Mouse (Mus musculus) testis, adult 2 months (tissue): ENCODE results near the gene Prpf40a.

Source experiments
- CTCF ChIP-seq: fragments of 200-500 bp; IDR thresholded peaks from 2 replicates; pipeline ENCODE4 v1.5.1; 2012; ENCODE audit warnings: low read depth, mild to moderate bottlenecking, inconsistent platforms, low read length, moderate library complexity; ENCODE audit not compliant: control insufficient read depth, insufficient read depth, insufficient replicate concordance
- POLR2A ChIP-seq: fragments of 200-500 bp; IDR thresholded peaks from 2 replicates; pipeline ENCODE4 v1.6.1; 2012; ENCODE audit warnings: low read depth, mild to moderate bottlenecking, inconsistent platforms, low read length, moderate library complexity; ENCODE audit not compliant: control insufficient read depth

DNA sequence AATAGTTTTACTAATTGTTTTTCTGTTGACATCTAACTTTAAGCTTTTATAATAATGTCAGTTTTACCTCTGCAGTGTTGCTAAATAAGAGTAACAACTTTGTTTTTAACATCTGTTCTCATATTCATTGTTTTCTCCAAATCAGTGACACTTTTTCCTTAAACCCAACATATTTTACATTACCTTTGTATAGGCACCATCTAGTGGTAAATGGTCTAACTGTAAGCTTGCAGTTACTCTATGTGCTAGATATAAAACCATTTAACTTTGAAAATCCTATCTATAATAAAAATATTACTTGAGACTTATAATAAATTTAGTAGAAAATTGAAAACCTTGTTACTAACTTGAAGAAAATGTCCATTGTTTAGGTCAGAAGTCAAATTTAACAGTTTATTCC is 15.7 kb upstream of the Prpf40a start:
- TF ChIP-seq CTCF = no peak
- no peak for TF ChIP-seq POLR2A
